Mouse (Mus musculus) heart, postnatal 4 days (tissue): ENCODE measurements around the gene Gm43951. TPM values are rescaled to one million over a fixed set of nuclear protein-coding genes. Genes with fewer than 3 reads are reported as not detected.
"Not testable (repeated sequence)": the region's sequence is repeated elsewhere in the genome, so short reads cannot be mapped to it uniquely, and the experiment has no call there.

Experiments
- DNase-seq: peaks from one replicate; pipeline ENCODE4 v3.0.0; 2021
- total RNA-seq, 2 experiments: library from RNA; stranded (reverse); gene quantifications; 2 replicates each; pipeline ENCODE4 v1.2.3; 2021

Gm43951 gene
- total RNA-seq, 2 experiments from 2014 or later, result 0.45 TPM

- DNase-seq, result no peak
Observed at GRCm38 (mm10) chr11:72196506-72196905, 10.1 kb downstream of the Gm43951 start.

DNA sequence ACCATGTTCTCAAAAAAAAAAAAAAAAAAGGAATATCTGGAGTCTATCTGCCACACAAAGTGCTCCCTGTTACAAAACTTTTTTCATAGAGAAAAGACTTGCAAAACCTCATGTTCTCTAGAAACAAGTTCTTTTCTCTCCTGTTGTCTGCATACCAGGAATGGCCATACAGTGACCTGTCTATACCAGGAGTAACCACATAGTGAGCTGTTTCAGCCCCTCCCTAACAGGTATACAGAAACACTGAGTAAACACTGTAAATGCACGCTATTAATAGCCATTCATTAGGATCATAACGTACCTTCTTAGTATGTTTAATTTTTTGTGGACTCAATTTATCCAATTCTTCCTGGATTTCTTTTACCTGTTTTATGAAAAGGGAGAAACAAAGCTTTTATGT is 12.4 kb downstream of the Gm43951 start:
- no peak for DNase-seq

GRCm38 (mm10) chr11:72190857-72191256 is 15.8 kb downstream of the Gm43951 start:
- no peak for DNase-seq

GRCm38 (mm10) chr11:72184252-72184651 is 22.4 kb downstream of the Gm43951 start:
- no peak for DNase-seq

GRCm38 (mm10) chr11:72181136-72181535 is 25.5 kb downstream of the Gm43951 start:
- DNase-seq, result no peak

GRCm38 (mm10) chr11:72180556-72180955 is 26.1 kb downstream of the Gm43951 start:
- no peak for DNase-seq

- DNase-seq, result no peak
Observed at GRCm38 (mm10) chr11:72176553-72176952, 30.1 kb downstream of the Gm43951 start.

DNA sequence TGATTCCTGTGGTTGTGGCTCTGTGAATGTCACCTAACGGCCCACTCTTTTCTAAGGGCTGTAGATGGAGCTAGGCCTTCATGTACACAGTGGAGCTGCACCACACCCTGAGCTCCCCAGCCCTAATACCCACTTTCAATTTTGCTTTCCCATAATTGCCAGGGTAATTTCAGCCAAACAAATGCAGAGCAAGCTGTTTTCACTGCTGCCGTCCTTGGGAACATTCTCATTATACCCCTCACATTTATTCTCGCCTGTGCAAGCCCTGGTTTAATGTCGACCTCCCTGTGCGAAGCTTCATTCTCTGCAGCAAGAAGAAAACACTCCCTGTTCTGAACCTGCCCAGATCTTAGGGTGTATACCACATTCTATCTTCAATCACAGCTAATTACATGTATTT is 30.7 kb downstream of the Gm43951 start:
- DNase-seq, result no peak

DNA sequence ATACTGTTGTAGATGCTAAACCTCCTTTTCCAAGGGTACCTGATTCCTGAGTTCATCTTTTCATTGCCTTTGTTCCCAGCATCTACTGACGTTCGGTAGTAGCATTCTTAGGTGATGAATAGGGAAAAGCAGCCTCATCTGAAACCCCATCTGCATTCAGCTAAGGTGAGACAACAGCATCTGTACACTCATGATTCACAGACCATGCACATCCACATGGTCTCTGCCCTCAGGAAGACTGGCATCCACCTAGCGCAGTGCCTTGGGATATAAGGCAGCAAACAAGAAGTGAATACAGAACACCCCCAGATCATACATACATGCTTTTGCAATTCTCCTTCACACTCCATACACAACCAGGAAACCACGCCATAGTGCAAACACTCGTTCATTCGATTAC is 31.9 kb downstream of the Gm43951 start:
- no peak for DNase-seq

DNA sequence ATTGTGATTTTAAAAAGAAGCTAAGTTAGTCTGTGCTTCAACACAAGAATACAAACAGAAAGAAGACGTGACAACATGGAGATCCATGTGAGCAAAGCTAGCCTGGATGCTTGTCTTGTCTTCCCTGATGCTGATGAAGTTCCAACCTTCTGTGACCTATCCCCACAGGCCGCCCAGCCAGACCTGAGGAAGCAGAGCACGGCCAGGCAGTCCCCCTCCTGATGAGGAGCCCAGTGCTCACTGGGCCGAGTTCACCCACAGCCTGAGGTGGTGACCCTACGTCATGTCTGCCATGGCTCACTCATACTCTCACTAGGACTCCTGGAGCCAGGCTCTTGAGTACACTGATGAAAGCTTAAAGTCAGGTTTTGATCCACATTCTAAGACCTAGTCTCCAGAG is 33.1 kb downstream of the Gm43951 start:
- DNase-seq, result no peak

GRCm38 (mm10) chr11:72171906-72172305 is 34.7 kb downstream of the Gm43951 start:
- DNase-seq, result not testable (repeated sequence)

DNA sequence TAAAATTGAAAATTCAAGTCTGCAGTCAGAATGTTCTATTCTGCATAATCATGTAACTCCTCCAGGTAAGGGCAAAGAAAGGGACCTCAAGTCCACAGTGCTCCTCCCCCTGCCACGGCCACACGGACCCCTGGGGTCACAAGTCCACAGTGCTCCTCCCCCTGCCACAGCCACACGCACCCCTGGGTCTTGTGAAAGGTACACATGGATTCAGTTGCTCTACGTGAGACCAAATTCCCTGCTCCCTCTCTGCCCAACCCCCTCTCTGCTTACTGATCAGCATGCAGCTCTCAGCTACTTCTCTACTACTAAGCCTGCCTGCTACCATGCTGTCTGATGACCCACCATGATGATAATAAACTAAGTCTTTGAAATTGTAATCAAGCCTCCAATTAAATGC is 36.8 kb downstream of the Gm43951 start:
- no peak for DNase-seq

GRCm38 (mm10) chr11:72163198-72163597 is 43.4 kb downstream of the Gm43951 start:
- DNase-seq, result no peak

GRCm38 (mm10) chr11:72156624-72157023 is 50.0 kb downstream of the Gm43951 start:
- DNase-seq, result no peak

DNA sequence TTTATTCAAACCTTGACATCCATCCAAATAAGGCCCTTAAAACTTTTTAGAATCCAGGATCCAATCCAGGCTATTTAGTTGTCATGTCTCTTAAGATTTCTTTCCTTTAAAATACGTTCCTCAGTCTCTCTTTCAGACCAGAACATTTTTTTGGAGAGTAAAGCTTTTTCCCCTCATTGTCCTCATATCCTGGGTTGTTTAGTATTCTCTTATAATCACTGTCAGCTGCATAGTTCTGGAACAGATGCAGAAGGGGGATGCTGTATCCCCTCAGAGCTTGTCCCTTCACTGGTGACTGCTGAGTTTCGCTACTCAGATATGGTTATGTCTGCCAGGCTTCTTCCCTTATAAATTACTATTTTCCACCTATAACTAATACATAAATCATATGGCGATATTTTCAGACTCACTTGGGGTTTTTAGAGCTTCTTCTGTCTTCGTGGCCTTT is 50.6 kb downstream of the Gm43951 start:
- no peak for DNase-seq

GRCm38 (mm10) chr11:72155186-72155980 is 51.3 kb downstream of the Gm43951 start:
- DNase-seq, result no peak

Other genes with a start within 250 kb of the Gm43951 start
- under 1 TPM in 1 of 2 experiments, not detected in 1; 0.29 TPM for gene Aipl1, start 169.3 kb downstream of the Gm43951 start, total RNA-seq
- gene Pimreg, start 164.8 kb downstream of the Gm43951 start, total RNA-seq, result 10 to 100 TPM; 30.5 to 38.3 TPM
- 1 to 10 TPM; 1.7 TPM for gene Pitpnm3, start 71.1 kb downstream of the Gm43951 start, total RNA-seq
- gene 4933427D14Rik, start 619 bp upstream of the Gm43951 start, total RNA-seq, result 1 to 10 TPM; 6.0 to 7.4 TPM
- gene Txndc17, start 707 bp upstream of the Gm43951 start, total RNA-seq, result 10 to 100 TPM; 47.4 to 48.7 TPM
- 10 to 100 TPM; 12.0 to 12.5 TPM for gene Med31, start 8.8 kb upstream of the Gm43951 start, total RNA-seq
- gene Slc13a5, start 60.4 kb upstream of the Gm43951 start, total RNA-seq, result under 1 TPM; 0.38 to 0.50 TPM
- gene Xaf1, start 94.8 kb upstream of the Gm43951 start, total RNA-seq, result 1 to 10 TPM; 7.6 to 7.7 TPM
- gene Fbxo39, start 107.6 kb upstream of the Gm43951 start, total RNA-seq, result not detected
- under 1 TPM; 0.26 to 0.50 TPM for gene Tekt1, start 155.6 kb upstream of the Gm43951 start, total RNA-seq
- gene Smtnl2, start 204.9 kb upstream of the Gm43951 start, total RNA-seq, result 10 to 100 TPM; 62.2 to 63.4 TPM
- not detected for gene Ggt6, start 228.7 kb upstream of the Gm43951 start, total RNA-seq
- 10 to 100 TPM; 55.6 to 55.9 TPM for gene Mybbp1a, start 234.5 kb upstream of the Gm43951 start, total RNA-seq